Mouse (Mus musculus) thymus, postnatal 25 days (tissue): ENCODE data around the gene Pde10a.

Experiments used
- DNase-seq: peaks from one replicate; pipeline ENCODE4 v3.0.0; 2022

Pde10a gene

DNA sequence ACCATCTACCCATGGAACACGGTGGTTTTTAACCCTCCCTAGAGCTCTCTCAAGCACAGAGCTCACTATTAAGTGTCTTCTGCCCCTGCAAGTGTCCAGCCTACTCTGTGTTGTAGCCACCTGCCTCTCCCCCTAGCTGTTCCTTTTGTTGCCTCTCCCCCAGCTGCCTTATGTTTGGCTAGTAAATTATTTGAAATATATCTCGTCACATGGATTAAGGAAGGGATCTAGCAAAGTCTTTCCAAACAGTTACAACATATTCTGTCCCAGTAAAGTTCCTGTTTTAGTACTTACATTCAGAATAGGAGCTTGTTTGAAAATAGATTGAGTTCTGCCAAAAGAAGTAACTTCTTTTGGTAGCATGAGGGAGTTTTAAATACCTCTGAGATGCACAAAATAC lies 452.1 kb downstream of the Pde10a start:
- DNase-seq: no peak

- no peak for DNase-seq
Observed at GRCm38 (mm10) chr17:8983576-8983975, 458.4 kb downstream of the Pde10a start.

GRCm38 (mm10) chr17:8985714-8986113 lies 460.5 kb downstream of the Pde10a start:
- DNase-seq: no peak

DNA sequence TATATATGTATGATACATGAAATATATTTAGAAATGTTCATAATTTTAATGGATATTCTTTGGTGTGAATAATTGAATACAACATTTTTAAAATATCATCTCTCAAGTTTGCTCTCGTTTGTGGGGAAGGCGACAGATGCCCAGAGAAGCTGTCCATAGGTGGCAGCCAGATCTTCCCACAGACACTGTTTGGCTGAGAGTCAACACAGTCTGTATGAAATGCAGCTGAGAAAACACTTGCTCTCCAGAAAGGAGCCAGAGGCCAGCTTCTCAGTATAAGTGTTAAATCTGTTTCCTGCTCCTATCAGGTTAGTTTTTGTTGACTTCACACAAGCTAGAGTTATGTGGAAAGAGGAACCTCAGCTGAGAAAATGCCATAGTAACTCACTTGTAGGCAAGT lies 461.4 kb downstream of the Pde10a start:
- no peak for DNase-seq

DNA sequence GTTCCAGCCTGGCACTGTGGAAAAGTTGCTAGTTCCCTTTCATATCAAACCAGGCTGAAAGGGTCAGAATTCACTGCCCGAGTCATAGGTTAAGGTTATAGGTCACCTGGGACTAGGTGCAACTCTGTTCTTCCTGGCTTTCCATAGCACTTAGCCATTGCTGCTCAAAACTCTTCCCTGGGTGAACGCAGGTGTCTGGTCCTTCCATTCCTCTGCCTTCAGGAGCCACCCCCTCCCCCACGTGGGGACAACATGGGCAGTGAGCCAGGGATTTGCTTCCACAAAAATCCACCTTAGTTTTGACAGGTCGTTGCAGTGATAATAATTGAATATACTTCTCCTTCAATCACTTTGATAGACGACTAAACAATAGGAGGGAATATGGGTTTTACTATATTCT lies 462.2 kb downstream of the Pde10a start:
- DNase-seq: no peak

DNA sequence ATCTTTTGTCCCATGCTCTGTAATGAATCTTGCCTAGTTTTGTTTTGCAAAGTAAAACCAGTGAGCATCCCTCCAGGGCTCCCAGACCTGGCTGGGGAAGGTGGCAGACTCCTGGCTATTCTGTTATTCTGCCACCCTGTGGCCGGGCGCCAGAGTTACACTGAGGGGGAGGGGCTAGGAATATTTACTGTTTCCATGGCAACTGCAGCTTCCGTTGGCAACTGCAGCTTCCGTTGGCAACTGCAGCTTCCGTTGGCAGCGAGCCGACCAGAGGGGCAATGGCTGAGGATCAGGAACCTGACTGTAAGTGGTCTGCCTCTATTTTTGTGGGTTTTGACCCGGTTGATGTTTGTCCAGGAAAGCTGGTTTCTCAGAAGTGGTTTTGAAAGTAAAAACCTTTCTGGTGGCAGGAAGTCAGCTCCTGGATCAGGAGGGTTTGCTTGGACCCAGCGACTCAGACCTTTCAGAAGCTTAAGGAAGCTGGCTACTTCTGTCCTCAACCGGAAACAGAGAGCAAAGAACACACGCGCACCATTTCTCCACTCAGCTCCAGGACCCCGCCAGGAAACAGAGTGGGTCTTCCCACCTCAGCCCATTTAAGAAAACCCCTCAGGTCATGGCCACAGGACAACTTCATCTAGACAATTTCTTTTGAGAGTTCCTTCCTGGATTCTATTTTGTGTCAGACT lies 463.1 kb downstream of the Pde10a start, which contains the start of gene 1700010I14Rik:
TSS of gene 1700010I14Rik (plus strand) at position 215 of the 689 bp plus-strand sequence.
- DNase-seq: peak; percentile 91

DNA sequence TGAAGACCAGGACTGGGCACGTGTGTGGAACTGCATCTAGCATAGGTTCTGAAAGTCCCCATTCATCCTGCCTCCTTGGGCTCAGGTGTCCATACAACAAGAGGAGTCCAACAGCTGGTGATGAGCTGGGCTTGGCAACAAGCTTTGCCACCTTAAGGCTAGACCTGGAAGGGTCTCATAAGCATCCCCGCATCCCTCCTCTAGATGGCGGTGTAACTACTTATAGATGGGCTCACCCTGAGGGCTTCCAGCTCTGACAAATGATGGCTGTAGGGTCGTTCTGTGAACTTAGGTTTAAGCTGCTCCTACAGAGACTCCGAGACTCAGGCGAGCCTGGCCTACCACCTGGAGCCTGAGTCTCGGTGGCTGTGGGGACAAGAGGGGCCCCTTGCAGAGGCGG lies 466.0 kb downstream of the Pde10a start:
- DNase-seq: peak; percentile 70

- DNase-seq: no peak
Observed at GRCm38 (mm10) chr17:8995344-8995743, 470.2 kb downstream of the Pde10a start.

GRCm38 (mm10) chr17:9002438-9002837 lies 477.3 kb downstream of the Pde10a start:
- DNase-seq: peak; percentile 28

DNA sequence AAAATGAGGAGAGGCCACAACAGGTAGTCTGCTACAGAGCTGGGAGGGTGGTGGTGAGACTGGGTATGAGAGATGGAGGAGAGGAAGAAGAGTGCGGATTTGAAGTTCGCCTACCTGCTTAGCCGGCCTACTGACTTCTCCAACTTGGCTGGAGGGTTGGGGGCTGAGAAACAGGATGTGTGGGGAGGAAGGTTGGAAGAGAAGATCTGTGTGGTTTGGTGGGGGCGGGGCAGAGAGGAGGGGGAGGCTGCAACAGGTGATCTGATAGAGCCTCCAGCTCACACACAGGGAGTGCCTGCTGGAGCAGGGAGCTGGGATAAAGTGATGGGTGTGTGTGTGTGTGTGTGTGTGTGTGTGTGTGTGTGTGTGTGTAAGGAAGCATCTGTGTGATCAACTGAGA lies 479.3 kb downstream of the Pde10a start:
- DNase-seq: peak; percentile 36

DNA sequence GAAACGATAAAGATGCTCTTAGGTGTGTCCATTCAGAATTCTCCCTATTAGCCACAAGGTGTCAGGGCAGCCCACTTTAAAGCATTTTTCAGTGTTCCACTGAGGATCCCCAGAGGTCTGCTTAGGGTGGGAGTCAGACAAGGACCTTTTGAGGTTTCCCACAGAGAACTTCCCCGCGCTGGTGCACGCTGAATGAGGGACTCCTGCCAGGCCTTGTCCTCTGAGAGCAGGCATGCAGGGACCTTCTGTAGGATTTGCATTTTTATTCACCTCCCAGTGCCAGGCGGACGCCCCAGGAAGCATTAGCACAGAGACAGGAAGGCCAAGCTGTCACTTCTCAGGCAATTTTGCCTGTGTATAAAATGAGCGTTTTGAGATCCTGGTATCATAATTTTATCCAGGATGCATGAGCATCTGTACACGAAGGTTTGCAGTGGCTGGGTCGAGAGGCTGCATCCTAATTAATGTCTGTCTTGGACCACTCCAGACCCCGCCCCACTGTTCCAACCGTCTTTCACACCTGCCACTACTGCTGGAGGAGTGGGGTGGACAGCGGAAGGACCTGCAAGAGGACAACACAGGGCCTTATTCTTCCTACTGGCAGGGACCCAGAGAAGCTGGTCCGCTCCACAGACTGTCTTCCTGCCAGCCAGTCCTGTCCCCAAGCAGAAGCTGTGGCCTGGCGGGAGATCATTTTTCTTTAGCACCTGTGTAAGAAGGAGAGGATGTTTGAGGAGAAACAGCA lies 498.2 kb downstream of the Pde10a start:
- no peak for DNase-seq

- DNase-seq: peak; percentile 18
Observed at GRCm38 (mm10) chr17:9030181-9030580, 505.0 kb downstream of the Pde10a start.

GRCm38 (mm10) chr17:9031241-9032141 lies 506.3 kb downstream of the Pde10a start:
- DNase-seq: peak; percentile 83

DNA sequence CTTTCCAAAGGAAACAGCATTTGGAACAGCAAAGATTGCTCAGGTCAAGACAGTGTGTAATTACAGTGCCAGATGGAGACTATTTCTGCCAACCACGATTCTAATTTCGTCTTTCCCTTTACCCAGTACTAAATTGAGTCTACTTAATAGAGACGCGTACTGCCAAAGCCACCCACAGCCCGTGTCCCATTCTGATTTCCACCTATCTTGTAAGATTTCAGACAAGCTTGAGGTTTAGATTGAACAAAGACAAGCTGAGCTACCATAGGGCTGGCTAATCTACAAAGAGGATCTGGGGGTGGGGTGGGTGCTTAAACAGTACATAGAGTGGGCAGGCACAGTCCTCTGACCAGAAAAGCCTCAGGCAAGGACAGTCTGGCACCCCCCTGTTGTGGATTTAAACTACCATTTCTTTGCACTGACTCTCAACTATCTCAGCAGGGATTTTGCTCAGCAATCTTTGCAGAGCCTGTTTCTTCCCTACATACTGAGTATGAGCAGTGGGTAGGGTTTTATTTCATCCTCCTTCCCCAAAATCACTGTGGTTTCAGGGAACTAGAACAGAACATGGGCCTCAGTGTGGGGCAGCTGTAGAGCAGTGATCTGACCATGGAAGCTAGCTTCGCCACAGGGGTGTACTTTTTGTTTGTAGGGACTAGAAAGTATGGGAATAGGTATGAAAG lies 507.3 kb downstream of the Pde10a start:
- DNase-seq: no peak

DNA sequence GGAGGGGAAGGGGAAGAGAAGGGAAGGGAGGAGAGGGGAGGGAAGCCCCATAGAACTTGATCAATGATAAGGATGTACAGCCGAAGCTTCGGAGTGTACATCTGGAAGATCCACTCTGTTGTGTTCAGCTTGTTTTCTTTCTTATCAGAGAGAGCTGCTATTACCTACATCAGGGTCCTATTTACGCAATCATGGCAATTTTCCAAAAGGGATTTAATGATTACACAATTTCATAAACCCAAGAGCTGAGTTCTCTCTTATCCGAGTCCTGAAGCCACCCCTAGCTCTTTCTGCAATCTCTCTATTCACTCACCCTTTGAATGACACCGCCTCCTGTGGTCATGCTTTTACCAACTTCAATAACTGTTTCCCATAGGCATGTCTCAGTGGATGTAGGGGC lies 508.3 kb downstream of the Pde10a start:
- no peak for DNase-seq

GRCm38 (mm10) chr17:9035561-9036348 lies 510.6 kb downstream of the Pde10a start:
- DNase-seq: no peak
